Mouse (Mus musculus) liver, embryonic 16.5 days (tissue): Measurements from ENCODE around the gene Olfr1128. TPM values are rescaled to one million over a fixed set of nuclear protein-coding genes. Genes with fewer than 3 reads are reported as not detected.
"Not testable (repeated sequence)": the region's sequence is repeated elsewhere in the genome, so short reads cannot be mapped to it uniquely, and the experiment has no call there.

Experiments used
- ATAC-seq: fragments of 200-750 bp; cut with Nextera tagmentation; 2 replicates; pipeline ENCODE4 v1.8.0; 2017; ENCODE audit warnings: low read depth, mild to moderate bottlenecking, moderate number of reproducible peaks, moderate library complexity
- H3K27ac ChIP-seq: fragments of 300-500 bp; sonication (generic); 2 replicates; pipeline ENCODE4 v1.5.1; 2014; ENCODE audit warnings: mild to moderate bottlenecking, low read length
- H3K27me3 ChIP-seq: fragments of 300-500 bp; sonication (generic); 2 replicates; pipeline ENCODE4 v1.6.1; 2014; ENCODE audit warnings: low read depth, low read length, mixed read lengths; ENCODE audit not compliant: control insufficient read depth, insufficient read depth
- H3K36me3 ChIP-seq: fragments of 300-500 bp; sonication (generic); 2 replicates; pipeline ENCODE4 v1.6.1; 2014; ENCODE audit warnings: mild to moderate bottlenecking; ENCODE audit not compliant: control insufficient read depth, insufficient read depth
- H3K4me1 ChIP-seq: fragments of 300-500 bp; sonication (generic); 2 replicates; pipeline ENCODE4 v1.6.1; 2014; ENCODE audit warnings: low read depth, low read length, mixed read lengths; ENCODE audit not compliant: control insufficient read depth
- H3K4me2 ChIP-seq: fragments of 300-500 bp; sonication (generic); 2 replicates; pipeline ENCODE4 v1.6.1; 2014; ENCODE audit warnings: low read depth, low read length, mixed read lengths
- H3K4me3 ChIP-seq: fragments of 300-500 bp; sonication (generic); 2 replicates; pipeline ENCODE4 v1.5.1; 2014; ENCODE audit warnings: low read depth, mild to moderate bottlenecking, low read length
- H3K9ac ChIP-seq: fragments of 300-500 bp; sonication (generic); 2 replicates; pipeline ENCODE4 v1.6.1; 2014; ENCODE audit warnings: low read depth, low read length
- H3K9me3 ChIP-seq: fragments of 300-500 bp; sonication (generic); replicated peaks from 2 replicates; pipeline ENCODE4 v1.6.1; 2016; ENCODE audit warnings: low read length; ENCODE audit not compliant: control insufficient read depth
- WGBS: fragments of 180-500 bp; shearing (Covaris S2); extraction: QIAGEN DNeasy Blood & Tissue Kit; methylation state at CpG from one replicate; pipeline ENCODE4 v1.1.7; 2014; ENCODE audit not compliant: insufficient replicate concordance; 5-methylcytosine and 5-hydroxymethylcytosine counted together
- polyA plus RNA-seq: library from polyadenylated mRNA; unstranded; fragments of >200 nt; fragmentation: Nextera tagmentation; extraction: Ambion mirVana; gene quantifications from 2 replicates; pipeline ENCODE4 v1.2.1, GENCODE M21; 2015

Gene Olfr1128
- polyA plus RNA-seq, 1 experiment from 2014 or later = not detected

GRCm38 (mm10) chr2:87506265-87506664, 39.1 kb downstream of the Olfr1128 start, which contains the start of gene Pramel6:
TSS of gene Pramel6 (plus strand) at chr2:87506565.
- no peak within 1 kb of the TSS for H3K27ac ChIP-seq
- H3K4me3 ChIP-seq = no peak within 1 kb of the TSS
- H3K9me3 ChIP-seq = no peaks in the 10 kb centered on the region; the same call in 1 of the 2 replicates
- no peak within 1 kb of the TSS for H3K9ac ChIP-seq
- H3K36me3 ChIP-seq = no peaks in the 10 kb centered on the region
- no peak within 1 kb of the TSS for H3K4me2 ChIP-seq
- no peaks in the 10 kb centered on the region for H3K27me3 ChIP-seq
- H3K4me1 ChIP-seq = no peaks in the 10 kb centered on the region
- 59% methylated on average over 6 of the region's 6 CpGs for WGBS
- no peak for ATAC-seq

- 62% methylated on average over 3 of the region's 5 CpGs for WGBS
- H3K4me1 ChIP-seq, H3K9ac ChIP-seq: not testable (repeated sequence)
These were observed 48.3 kb downstream of the Olfr1128 start, which contains the start of gene Pramel7 for GRCm38 (mm10) chr2:87496993-87497392. TSS of gene Pramel7 (minus strand) at chr2:87497093.

More at GRCm38 (mm10) chr2:87496993-87497392, 48.3 kb downstream of the Olfr1128 start, which contains the start of gene Pramel7:
- not testable (repeated sequence) for H3K4me3 ChIP-seq, H3K27me3 ChIP-seq, H3K9me3 ChIP-seq, H3K4me2 ChIP-seq, H3K36me3 ChIP-seq, ATAC-seq, H3K27ac ChIP-seq

Other genes with a start within 250 kb of the Olfr1128 start
- not detected in 2 replicates for gene Olfr1118, start 238.0 kb downstream of the Olfr1128 start, polyA plus RNA-seq
- not detected in 2 replicates for gene Olfr1120, start 190.7 kb downstream of the Olfr1128 start, polyA plus RNA-seq
- not detected in 2 replicates for gene Olfr1121, start 175.6 kb downstream of the Olfr1128 start, polyA plus RNA-seq
- not detected in 2 replicates for gene Olfr1122, start 159.7 kb downstream of the Olfr1128 start, polyA plus RNA-seq
- gene Olfr1123, start 128.9 kb downstream of the Olfr1128 start, polyA plus RNA-seq = not detected in 2 replicates
- gene Olfr1124, start 115.3 kb downstream of the Olfr1128 start, polyA plus RNA-seq = not detected in 2 replicates
- not detected in 2 replicates for gene Olfr1126, start 91.6 kb downstream of the Olfr1128 start, polyA plus RNA-seq
- gene Pramel7, start 48.4 kb downstream of the Olfr1128 start, polyA plus RNA-seq = not detected in 2 replicates
- gene Pramel6, start 39.0 kb downstream of the Olfr1128 start, polyA plus RNA-seq = not detected in 2 replicates
- gene Olfr153, start 13.7 kb downstream of the Olfr1128 start, polyA plus RNA-seq = not detected in 2 replicates
- not detected in 2 replicates for gene Olfr1129, start 28.4 kb upstream of the Olfr1128 start, polyA plus RNA-seq
- not detected in 2 replicates for gene Olfr1130, start 60.7 kb upstream of the Olfr1128 start, polyA plus RNA-seq
- gene Olfr1131, start 81.6 kb upstream of the Olfr1128 start, polyA plus RNA-seq = not detected in 2 replicates
- not detected in 2 replicates for gene Olfr1132, start 92.0 kb upstream of the Olfr1128 start, polyA plus RNA-seq
- gene Olfr1133, start 101.8 kb upstream of the Olfr1128 start, polyA plus RNA-seq = not detected in 2 replicates
- not detected in 2 replicates for gene Olfr1134, start 112.9 kb upstream of the Olfr1128 start, polyA plus RNA-seq
- not detected in 2 replicates for gene Olfr1135, start 128.1 kb upstream of the Olfr1128 start, polyA plus RNA-seq
- gene Olfr1136, start 148.4 kb upstream of the Olfr1128 start, polyA plus RNA-seq = not detected in 2 replicates
- gene Olfr1137, start 167.6 kb upstream of the Olfr1128 start, polyA plus RNA-seq = not detected in 2 replicates
- not detected in 2 replicates for gene Olfr1138, start 194.4 kb upstream of the Olfr1128 start, polyA plus RNA-seq
- not detected in 2 replicates for gene Olfr1140, start 198.2 kb upstream of the Olfr1128 start, polyA plus RNA-seq
- gene Olfr1141, start 208.4 kb upstream of the Olfr1128 start, polyA plus RNA-seq = not detected in 2 replicates
- not detected in 2 replicates for gene Olfr152, start 233.9 kb upstream of the Olfr1128 start, polyA plus RNA-seq